Mouse (Mus musculus) ES-E14 (cell line): ENCODE results near the gene Iltifb.
"Not testable (repeated sequence)": the region's sequence is repeated elsewhere in the genome, so short reads cannot be mapped to it uniquely, and the experiment has no call there.

Experiments
- CHD2 ChIP-seq: IDR thresholded peaks from 2 replicates; pipeline ENCODE4 v1.6.1; 2014; ENCODE audit warnings: mild to moderate bottlenecking, low read depth, low read length, inconsistent platforms
- HCFC1 ChIP-seq: IDR thresholded peaks from 2 replicates; pipeline ENCODE4 v1.6.1; 2012; ENCODE audit warnings: low read length, inconsistent platforms, borderline replicate concordance; ENCODE audit not compliant: insufficient read depth
- MAFK ChIP-seq: IDR thresholded peaks from 2 replicates; pipeline ENCODE4 v1.6.1; 2014; ENCODE audit warnings: mild to moderate bottlenecking, low read depth, low read length, inconsistent platforms; ENCODE audit not compliant: insufficient read depth
- ZC3H11A ChIP-seq: IDR thresholded peaks from 2 replicates; pipeline ENCODE4 v1.6.1; 2012; ENCODE audit warnings: low read depth, mild to moderate bottlenecking, inconsistent platforms, low read length, borderline replicate concordance
- ZNF384 ChIP-seq: IDR thresholded peaks from 2 replicates; pipeline ENCODE4 v1.6.1; 2012; ENCODE audit warnings: low read depth, low read length, inconsistent platforms

GRCm38 (mm10) chr10:118337731-118338130 lies 42.9 kb upstream of the Iltifb start, which contains the start of gene Gm9045:
- TF ChIP-seq MAFK, ZNF384, HCFC1, CHD2, ZC3H11A: not testable (repeated sequence)
